In genomic region chr8:61273307-61274221, GRCm38 (mm10) we compare ENCODE assay signal across 15 mouse cellular contexts. TPM values are rescaled to one million over a fixed set of nuclear protein-coding genes. Genes with fewer than 3 reads are reported as not detected.
DNase-seq lines count a peak whose midpoint lies in the region; ATAC-seq and TF ChIP-seq lines count a peak whose summit lies in the region.
"Had no signal": no experiment of that assay in that cellular context is flagged by ENCODE, and none has a peak within 500 bp of the region (broad histone marks: within the 10 kb centered on the region; RNA-seq: fewer than 3 reads in every experiment).

No protein-coding gene starts in this region.

- peak; percentile 82 for DNase-seq in liver, adult 2 months (ENCODE audit: extremely low read depth, low read depth, low spot score)
- no peak for DNase-seq in liver
- no peak for DNase-seq in intestine, embryonic 14.5 days (ENCODE audit: low spot score)
- peak; percentile 92 for DNase-seq in kidney, adult 9 months
- no peak for DNase-seq in thymus, adult 2 months
- no peak for DNase-seq in heart, embryonic 10.5 days (ENCODE audit: low spot score)
- no peak for DNase-seq in gastrocnemius, adult 2 months
- DNase-seq: adrenal gland, adult 8-10 months; B cell, adult 2 months; cerebellum, postnatal 10 days; heart, adult 11 months had no signal

- no peaks in the 10 kb centered on the region for H3K9me3 ChIP-seq in intestine, embryonic 14.5 days (ENCODE audit: control insufficient read depth, low read length)
- H3K9me3 ChIP-seq in limb, embryonic 15.5 days = no peaks in the 10 kb centered on the region
- H3K9me3 ChIP-seq in heart, embryonic 10.5 days = no peaks in the 10 kb centered on the region
- H3K9me3 ChIP-seq: G1E; neural tube, embryonic 13.5 days had no signal

- H3K36me3 ChIP-seq in liver, adult 2 months (ENCODE audit: control insufficient read depth, insufficient read depth, low read length) = no peaks in the 10 kb centered on the region
- H3K36me3 ChIP-seq in intestine, embryonic 14.5 days (ENCODE audit: control insufficient read depth, insufficient read depth, low read length) = no peaks in the 10 kb centered on the region
- H3K36me3 ChIP-seq in limb, embryonic 15.5 days = no peaks in the 10 kb centered on the region
- H3K36me3 ChIP-seq in thymus, adult 2 months (ENCODE audit: control insufficient read depth, insufficient read depth, low read length) = no peaks in the 10 kb centered on the region
- no peaks in the 10 kb centered on the region for H3K36me3 ChIP-seq in heart, embryonic 10.5 days
- H3K36me3 ChIP-seq: G1E; neural tube, embryonic 13.5 days had no signal

- peak overlapping the region; percentile 40 for H3K27ac ChIP-seq in liver, adult 2 months (replicated peaks; ENCODE audit: insufficient read depth, low read depth, low read length)
- H3K27ac ChIP-seq in intestine, embryonic 14.5 days (ENCODE audit: low read depth) = 0 out of 2 replicates have a peak overlapping the region, but pooled peaks have one; percentile 47
- H3K27ac ChIP-seq in limb, embryonic 15.5 days = peak overlapping the region; percentile 73; the same call in 1 of the 2 replicates
- H3K27ac ChIP-seq in thymus, adult 2 months (ENCODE audit: control insufficient read depth, insufficient read depth, low read length) = no peak overlapping the region
- H3K27ac ChIP-seq in heart, embryonic 10.5 days = no peak overlapping the region
- H3K27ac ChIP-seq in gastrocnemius, adult 2 months = no peak overlapping the region

- 42% methylated on average over 17 of the region's 17 CpGs for WGBS in liver, adult 2 months
- 47% methylated on average over 17 of the region's 17 CpGs for WGBS in intestine, embryonic 14.5 days
- WGBS in limb, embryonic 15.5 days = 47% methylated on average over 17 of the region's 17 CpGs
- 70% methylated on average over 17 of the region's 17 CpGs for WGBS in thymus, adult 2 months
- WGBS in heart, embryonic 10.5 days = 75% methylated on average over 17 of the region's 17 CpGs

- no peak overlapping the region; the same call in 1 of the 2 replicates for H3K9ac ChIP-seq in liver, adult 2 months (ENCODE audit: low read depth, low read length)
- H3K9ac ChIP-seq in intestine, embryonic 14.5 days (ENCODE audit: low read length) = no peak overlapping the region
- H3K9ac ChIP-seq in limb, embryonic 15.5 days = no peak overlapping the region
- H3K9ac ChIP-seq: neural tube, embryonic 13.5 days had no signal

- peak overlapping the region; percentile 6; the same call in 1 of the 2 replicates for H3K4me3 ChIP-seq in liver, adult 2 months (ENCODE audit: insufficient read depth, low read depth, low read length)
- H3K4me3 ChIP-seq in intestine, embryonic 14.5 days (ENCODE audit: low read depth, low read length) = no peak overlapping the region
- no peak overlapping the region for H3K4me3 ChIP-seq in limb, embryonic 15.5 days
- H3K4me3 ChIP-seq in thymus, adult 2 months (ENCODE audit: control insufficient read depth, insufficient read depth, low read length) = no peak overlapping the region
- no peak overlapping the region for H3K4me3 ChIP-seq in heart, embryonic 10.5 days
- no peak overlapping the region for H3K4me3 ChIP-seq in gastrocnemius, adult 2 months
- H3K4me3 ChIP-seq: erythroblast, embryonic 14.5 days; neural tube, embryonic 13.5 days had no signal

- H3K4me1 ChIP-seq in liver, adult 2 months (ENCODE audit: control insufficient read depth, insufficient read depth, low read length) = peaks cover 4% of the 10 kb centered on the region
- peaks cover 33% of the 10 kb centered on the region for H3K4me1 ChIP-seq in intestine, embryonic 14.5 days (replicated peaks; ENCODE audit: control insufficient read depth, insufficient read depth, low read length)
- peaks cover 46% of the 10 kb centered on the region for H3K4me1 ChIP-seq in limb, embryonic 15.5 days
- peaks cover 9% of the 10 kb centered on the region for H3K4me1 ChIP-seq in thymus, adult 2 months (replicated peaks; ENCODE audit: control insufficient read depth, insufficient read depth, low read length)
- peaks cover 53% of the 10 kb centered on the region for H3K4me1 ChIP-seq in heart, embryonic 10.5 days

- H3K27me3 ChIP-seq in liver, adult 2 months (ENCODE audit: control insufficient read depth, insufficient read depth, low read length) = no peaks in the 10 kb centered on the region
- H3K27me3 ChIP-seq in intestine, embryonic 14.5 days (replicated peaks; ENCODE audit: control insufficient read depth, insufficient read depth, low read length) = no peaks in the 10 kb centered on the region
- no peaks in the 10 kb centered on the region for H3K27me3 ChIP-seq in limb, embryonic 15.5 days
- H3K27me3 ChIP-seq in thymus, adult 2 months (ENCODE audit: control insufficient read depth, insufficient read depth, low read length) = no peaks in the 10 kb centered on the region
- no peaks in the 10 kb centered on the region for H3K27me3 ChIP-seq in heart, embryonic 10.5 days (ENCODE audit: insufficient read depth, poor library complexity, severe bottlenecking)
- H3K27me3 ChIP-seq: neural tube, embryonic 13.5 days had no signal

- H3K4me2 ChIP-seq in intestine, embryonic 14.5 days (ENCODE audit: low read length) = peak overlapping the region; percentile 20; the same call in 1 of the 2 replicates
- H3K4me2 ChIP-seq in limb, embryonic 15.5 days = no peak overlapping the region
- H3K4me2 ChIP-seq: neural tube, embryonic 13.5 days had no signal

- intact Hi-C loops in gastrocnemius, adult 2 months (cut with DNase I) = no loop called here

- TF ChIP-seq POLR2A in liver, adult 2 months (IDR thresholded peaks at IDR 0.05; ENCODE audit: extremely low read depth, insufficient read depth, low read length) = no peak
- no peak for TF ChIP-seq POLR2A in thymus, adult 2 months (IDR thresholded peaks at IDR 0.05; ENCODE audit: control insufficient read depth, extremely low read depth, insufficient read depth, low read length, poor library complexity)

- peaks cover 7% of the 10 kb centered on the region; the same call in 1 of the 2 replicates for H3K79me2 ChIP-seq in liver, adult 2 months (ENCODE audit: control insufficient read depth, insufficient read depth, low read length)

- peak; percentile 69 for ATAC-seq in intestine, embryonic 14.5 days (replicated peaks; ENCODE audit: low FRiP score, low TSS enrichment, low read depth)
- no peak for ATAC-seq in limb, embryonic 15.5 days (ENCODE audit: insufficient number of reproducible peaks, low FRiP score, low TSS enrichment, low read depth)

- TF ChIP-seq CTCF in liver, adult 2 months (IDR thresholded peaks at IDR 0.05; ENCODE audit: low read depth, low read length) = no peak
- no peak for TF ChIP-seq CTCF in thymus, adult 2 months (IDR thresholded peaks at IDR 0.05; ENCODE audit: borderline replicate concordance, control insufficient read depth, extremely low read depth, insufficient read depth, low read length, poor library complexity)
- TF ChIP-seq CTCF in gastrocnemius, adult 2 months (IDR thresholded peaks at IDR 0.05) = no peak

RNA-seq across cellular contexts. Expression of gene Sh3rf1, which starts 49.9 kb away (rescaled TPM):
- 1.8 and 2.5 TPM in 2 replicates for total RNA-seq in liver, adult 2 months (2014; rRNA removed)
- polyA plus RNA-seq in liver, adult 2 months (2012; rRNA removed) = 1.3 and 1.6 TPM in 2 replicates
- 12.6 and 13.8 TPM in 2 replicates for polyA plus RNA-seq in intestine, embryonic 14.5 days (2014; fragmentation: Nextera tagmentation; extraction: Ambion mirVana)
- 11.0 and 11.4 TPM in 2 replicates for polyA plus RNA-seq in limb, embryonic 15.5 days (2015; fragmentation: Nextera tagmentation; extraction: Ambion mirVana)
- polyA plus RNA-seq in thymus, adult 2 months (2012; rRNA removed) = 7.6 and 9.4 TPM in 2 replicates
- 5.6 and 8.4 TPM in 2 replicates for polyA plus RNA-seq in heart, embryonic 10.5 days (2016; fragmentation: Nextera tagmentation; extraction: Ambion mirVana)
- total RNA-seq in gastrocnemius, adult 2 months (2021) = 1 to 10 TPM; 1.2 to 1.8 TPM

Comparison
In these comparisons a context has a peak if more than half of its experiments do, and no peak if none do; other contexts are left out.
1. DNase-seq: peak in liver, adult 2 months (single experiment) and kidney, adult 9 months (single experiment); none in liver (single experiment), intestine, embryonic 14.5 days (single experiment), thymus, adult 2 months (single experiment), heart, embryonic 10.5 days (single experiment) and gastrocnemius, adult 2 months (single experiment).
2. H3K27ac ChIP-seq: peak in liver, adult 2 months (single experiment), intestine, embryonic 14.5 days (single experiment) and limb, embryonic 15.5 days (single experiment); none in thymus, adult 2 months (single experiment), heart, embryonic 10.5 days (single experiment) and gastrocnemius, adult 2 months (single experiment).